Mouse (Mus musculus) midbrain, embryonic 12.5 days (tissue): ENCODE results near the gene Ndufs1. TPM values are rescaled to one million over a fixed set of nuclear protein-coding genes. Genes with fewer than 3 reads are reported as not detected.
"Not testable (repeated sequence)": the region's sequence is repeated elsewhere in the genome, so short reads cannot be mapped to it uniquely, and the experiment has no call there.

Source experiments
- ATAC-seq: fragments of 200-750 bp; cut with Nextera tagmentation; 2 replicates; pipeline ENCODE4 v1.8.0; 2017; ENCODE audit warnings: low read depth, moderate TSS enrichment, moderate library complexity; ENCODE audit not compliant: low FRiP score
- H3K27ac ChIP-seq: fragments of 300-500 bp; sonication (generic); replicated peaks from 2 replicates; pipeline ENCODE4 v1.5.1; 2016; ENCODE audit warnings: mild to moderate bottlenecking
- H3K27me3 ChIP-seq: fragments of 300-500 bp; sonication (generic); 2 replicates; pipeline ENCODE4 v1.6.1; 2016; ENCODE audit warnings: mild to moderate bottlenecking
- H3K36me3 ChIP-seq: fragments of 300-500 bp; sonication (generic); 2 replicates; pipeline ENCODE4 v1.6.1; 2016
- H3K4me1 ChIP-seq: fragments of 300-500 bp; sonication (generic); 2 replicates; pipeline ENCODE4 v1.6.1; 2016
- H3K4me2 ChIP-seq: fragments of 300-500 bp; sonication (generic); replicated peaks from 2 replicates; pipeline ENCODE4 v1.6.1; 2016; ENCODE audit warnings: mild to moderate bottlenecking, moderate library complexity
- H3K4me3 ChIP-seq: fragments of 300-500 bp; sonication (generic); 2 replicates; pipeline ENCODE4 v1.5.1; 2016; ENCODE audit warnings: mild to moderate bottlenecking
- H3K9ac ChIP-seq: fragments of 300-500 bp; sonication (generic); replicated peaks from 2 replicates; pipeline ENCODE4 v1.6.1; 2016; ENCODE audit warnings: mild to moderate bottlenecking, moderate library complexity
- H3K9me3 ChIP-seq: fragments of 300-500 bp; sonication (generic); 2 replicates; pipeline ENCODE4 v1.6.1; 2016; ENCODE audit warnings: mild to moderate bottlenecking
- WGBS: fragments of 180-500 bp; shearing (Covaris S2); methylation state at CpG from one replicate; pipeline ENCODE4 v1.1.7; 2016; 5-methylcytosine and 5-hydroxymethylcytosine counted together
- polyA plus RNA-seq: library from polyadenylated mRNA; unstranded; fragments of >200 nt; fragmentation: Nextera tagmentation; extraction: Ambion mirVana; gene quantifications from 2 replicates; pipeline ENCODE4 v1.2.1, GENCODE M21; 2016

Gene Ndufs1
- polyA plus RNA-seq, 1 experiment from 2014 or later = 133 TPM

GRCm38 (mm10) chr1:63182212-63182611 is 5.6 kb upstream of the Ndufs1 start:
- H3K27ac ChIP-seq = no peak overlapping the region
- H3K27me3 ChIP-seq = no peaks in the 10 kb centered on the region
- H3K4me1 ChIP-seq = peaks cover 10% of the 10 kb centered on the region
- no peak for ATAC-seq
- H3K4me2 ChIP-seq = no peak overlapping the region
- peaks cover 24% of the 10 kb centered on the region for H3K36me3 ChIP-seq
- no peak overlapping the region for H3K9ac ChIP-seq
- 87% methylated on average over 5 of the region's 5 CpGs for WGBS
- H3K4me3 ChIP-seq = no peak overlapping the region
- no peaks in the 10 kb centered on the region for H3K9me3 ChIP-seq

GRCm38 (mm10) chr1:63181480-63181879 is 4.8 kb upstream of the Ndufs1 start:
- 0 out of 2 replicates have a peak overlapping the region, but pooled peaks have one; percentile 35 for H3K27ac ChIP-seq
- peak; percentile 13; the same call in 1 of the 2 replicates for ATAC-seq
- 97% methylated on average over 1 of the region's 1 CpGs for WGBS

GRCm38 (mm10) chr1:63181019-63181418 is 4.4 kb upstream of the Ndufs1 start:
- no peak overlapping the region for H3K4me3 ChIP-seq
- no peak overlapping the region for H3K4me2 ChIP-seq
- peak; percentile 80 for ATAC-seq
- no peaks in the 10 kb centered on the region for H3K9me3 ChIP-seq
- 0 out of 2 replicates have a peak overlapping the region, but pooled peaks have one; percentile 35 for H3K27ac ChIP-seq
- WGBS = 6% methylated on average over 3 of the region's 3 CpGs
- peaks cover 24% of the 10 kb centered on the region for H3K36me3 ChIP-seq
- no peaks in the 10 kb centered on the region for H3K27me3 ChIP-seq
- no peak overlapping the region for H3K9ac ChIP-seq
- peaks cover 10% of the 10 kb centered on the region for H3K4me1 ChIP-seq

More at GRCm38 (mm10) chr1:63181480-63181879, 4.8 kb upstream of the Ndufs1 start:
- Histone ChIP-seq H3K27me3 (no peaks in the 10 kb centered on the region), H3K4me2 (no peak overlapping the region), H3K4me3 (no peak overlapping the region), H3K9ac (no peak overlapping the region), H3K9me3 (no peaks in the 10 kb centered on the region), H3K4me1 (peaks cover 10% of the 10 kb centered on the region), H3K36me3 (peaks cover 24% of the 10 kb centered on the region)

- Histone ChIP-seq H3K4me1 (peaks cover 14% of the 10 kb centered on the region), H3K27ac (0 out of 2 replicates have a peak overlapping the region, but pooled peaks have one; percentile 25), H3K36me3 (peaks cover 24% of the 10 kb centered on the region)
- not testable (repeated sequence) for H3K4me3 ChIP-seq, H3K4me2 ChIP-seq, H3K9ac ChIP-seq, H3K27me3 ChIP-seq, H3K9me3 ChIP-seq, ATAC-seq
- WGBS = 78% methylated on average over 4 of the region's 4 CpGs
These were observed 3.9 kb upstream of the Ndufs1 start for GRCm38 (mm10) chr1:63180575-63180974.

- no peak overlapping the region for H3K4me3 ChIP-seq
- peaks cover 19% of the 10 kb centered on the region for H3K4me1 ChIP-seq
- H3K27me3 ChIP-seq = no peaks in the 10 kb centered on the region
- H3K36me3 ChIP-seq = peaks cover 24% of the 10 kb centered on the region
- H3K9ac ChIP-seq = no peak overlapping the region
- ATAC-seq = no peak
- H3K9me3 ChIP-seq = no peaks in the 10 kb centered on the region
- 96% methylated on average over 4 of the region's 4 CpGs for WGBS
- no peak overlapping the region for H3K27ac ChIP-seq
- no peak overlapping the region for H3K4me2 ChIP-seq
These were observed 3.5 kb upstream of the Ndufs1 start for GRCm38 (mm10) chr1:63180122-63180521.

- Histone ChIP-seq H3K9ac (peak overlapping the region; percentile 97), H3K4me3 (peak overlapping the region; percentile 92), H3K27ac (no peak overlapping the region), H3K4me2 (peak overlapping the region; percentile 83), H3K9me3 (no peaks in the 10 kb centered on the region), H3K27me3 (no peaks in the 10 kb centered on the region), H3K36me3 (peaks cover 24% of the 10 kb centered on the region), H3K4me1 (peaks cover 24% of the 10 kb centered on the region)
- no peak for ATAC-seq
- WGBS = 78% methylated on average over 3 of the region's 3 CpGs
These were observed 1.7 kb upstream of the Ndufs1 start for GRCm38 (mm10) chr1:63178308-63178707.

- ATAC-seq = peak; percentile 50
- peak overlapping the region; percentile 97 for H3K9ac ChIP-seq
- H3K9me3 ChIP-seq = no peaks in the 10 kb centered on the region
- peaks cover 31% of the 10 kb centered on the region for H3K36me3 ChIP-seq
- peak overlapping the region; percentile 92 for H3K4me3 ChIP-seq
- peak overlapping the region; percentile 83 for H3K27ac ChIP-seq
- under 1% methylated on average over 14 of the region's 14 CpGs for WGBS
- no peaks in the 10 kb centered on the region for H3K27me3 ChIP-seq
- peaks cover 24% of the 10 kb centered on the region for H3K4me1 ChIP-seq
- peak overlapping the region; percentile 89 for H3K4me2 ChIP-seq
These were observed 402 bp downstream of the Ndufs1 start for GRCm38 (mm10) chr1:63176259-63176603.

- no peak for ATAC-seq
- Histone ChIP-seq H3K27me3 (no peaks in the 10 kb centered on the region), H3K9me3 (no peaks in the 10 kb centered on the region), H3K4me1 (peaks cover 24% of the 10 kb centered on the region), H3K4me2 (peak overlapping the region; percentile 89), H3K4me3 (peak overlapping the region; percentile 92), H3K36me3 (peaks cover 34% of the 10 kb centered on the region), H3K9ac (peak overlapping the region; percentile 97), H3K27ac (peak overlapping the region; percentile 83)
- 10% methylated on average over 11 of the region's 11 CpGs for WGBS
These were observed 780 bp downstream of the Ndufs1 start for GRCm38 (mm10) chr1:63175853-63176252.

GRCm38 (mm10) chr1:63168638-63169037 is 8.0 kb downstream of the Ndufs1 start:
- 89% methylated on average over 2 of the region's 2 CpGs for WGBS
- Histone ChIP-seq H3K36me3 (peaks cover 64% of the 10 kb centered on the region), H3K4me1 (no peaks in the 10 kb centered on the region), H3K9me3 (no peaks in the 10 kb centered on the region), H3K4me3 (no peak overlapping the region), H3K9ac (no peak overlapping the region), H3K27ac (no peak overlapping the region), H3K27me3 (no peaks in the 10 kb centered on the region), H3K4me2 (no peak overlapping the region)
- ATAC-seq = no peak

GRCm38 (mm10) chr1:63140231-63140630 is 36.4 kb downstream of the Ndufs1 start:
- no peaks in the 10 kb centered on the region for H3K4me1 ChIP-seq
- H3K9me3 ChIP-seq = no peaks in the 10 kb centered on the region
- H3K27me3 ChIP-seq = no peaks in the 10 kb centered on the region
- peaks cover 52% of the 10 kb centered on the region for H3K36me3 ChIP-seq
- no peak overlapping the region for H3K4me3 ChIP-seq
- WGBS = 95% methylated on average over 13 of the region's 13 CpGs
- H3K9ac ChIP-seq = no peak overlapping the region
- ATAC-seq = no peak
- no peak overlapping the region for H3K4me2 ChIP-seq
- H3K27ac ChIP-seq = no peak overlapping the region

GRCm38 (mm10) chr1:63138586-63138985 is 38.0 kb downstream of the Ndufs1 start:
- WGBS = 98% methylated on average over 1 of the region's 1 CpGs
- not testable (repeated sequence) for H3K27me3 ChIP-seq, ATAC-seq, H3K9me3 ChIP-seq, H3K4me3 ChIP-seq, H3K27ac ChIP-seq, H3K9ac ChIP-seq, H3K4me1 ChIP-seq, H3K4me2 ChIP-seq
- H3K36me3 ChIP-seq = peaks cover 36% of the 10 kb centered on the region

GRCm38 (mm10) chr1:63137971-63138370 is 38.7 kb downstream of the Ndufs1 start:
- no peak overlapping the region for H3K9ac ChIP-seq
- 82% methylated on average over 2 of the region's 2 CpGs for WGBS
- no peaks in the 10 kb centered on the region for H3K4me1 ChIP-seq
- ATAC-seq = no peak
- H3K36me3 ChIP-seq = peaks cover 31% of the 10 kb centered on the region
- H3K9me3 ChIP-seq = no peaks in the 10 kb centered on the region
- no peak overlapping the region for H3K27ac ChIP-seq
- no peak overlapping the region for H3K4me2 ChIP-seq
- no peak overlapping the region for H3K4me3 ChIP-seq
- no peaks in the 10 kb centered on the region for H3K27me3 ChIP-seq

GRCm38 (mm10) chr1:63134530-63134929 is 42.1 kb downstream of the Ndufs1 start:
- WGBS = 82% methylated on average over 3 of the region's 3 CpGs
- Histone ChIP-seq H3K4me2 (no peak overlapping the region), H3K27ac (no peak overlapping the region), H3K4me3 (no peak overlapping the region), H3K27me3 (no peaks in the 10 kb centered on the region), H3K36me3 (peaks cover 13% of the 10 kb centered on the region), H3K9me3 (no peaks in the 10 kb centered on the region), H3K4me1 (0 out of 2 replicates have a peak, but pooled peaks cover 5% of the 10 kb centered on the region), H3K9ac (no peak overlapping the region)
- ATAC-seq = no peak
